Mouse (Mus musculus) layer of hippocampus, adult 9-10 months (tissue): ENCODE measurements at regions not wholly inside any gene's neighbourhood (a gene's known extent, or its start where the extent isn't known, plus 50 kb on each side); places are given as distances from the start of the nearest gene placed in this dataset.
"Not testable (repeated sequence)": the region's sequence is repeated elsewhere in the genome, so short reads cannot be mapped to it uniquely, and the experiment has no call there.

Source experiments
- DNase-seq: peaks from one replicate; pipeline ENCODE4 v3.0.0; 2022; ENCODE audit warnings: low spot score

GRCm38 (mm10) chr3:38320998-38321397 is 163.6 kb downstream of the Ankrd50 start:
- no peak for DNase-seq

DNA sequence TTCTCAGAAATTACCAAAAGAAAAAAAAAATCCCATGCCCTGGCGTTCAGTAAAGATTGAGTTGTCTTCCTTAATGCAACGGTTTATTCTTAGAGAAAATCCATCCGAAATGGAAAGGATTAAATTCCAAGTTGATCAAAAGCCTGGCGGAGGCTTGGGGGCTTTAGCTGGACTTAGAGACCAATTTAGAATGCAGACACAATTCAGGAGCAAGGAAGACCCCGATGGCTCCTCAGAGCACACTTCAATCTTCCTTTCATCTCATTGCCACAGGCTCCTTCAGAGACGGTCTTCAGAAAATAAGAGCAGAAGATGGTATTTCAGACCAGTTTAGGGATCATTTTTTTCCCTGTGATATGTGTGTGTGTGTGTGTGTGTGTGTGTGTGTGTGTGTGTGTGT is 171.8 kb downstream of the Ankrd50 start:
- no peak for DNase-seq

GRCm38 (mm10) chr3:38312121-38312520 is 172.5 kb downstream of the Ankrd50 start:
- no peak for DNase-seq

- no peak for DNase-seq
Measured at GRCm38 (mm10) chr3:38299898-38300751, 184.5 kb downstream of the Ankrd50 start.

DNA sequence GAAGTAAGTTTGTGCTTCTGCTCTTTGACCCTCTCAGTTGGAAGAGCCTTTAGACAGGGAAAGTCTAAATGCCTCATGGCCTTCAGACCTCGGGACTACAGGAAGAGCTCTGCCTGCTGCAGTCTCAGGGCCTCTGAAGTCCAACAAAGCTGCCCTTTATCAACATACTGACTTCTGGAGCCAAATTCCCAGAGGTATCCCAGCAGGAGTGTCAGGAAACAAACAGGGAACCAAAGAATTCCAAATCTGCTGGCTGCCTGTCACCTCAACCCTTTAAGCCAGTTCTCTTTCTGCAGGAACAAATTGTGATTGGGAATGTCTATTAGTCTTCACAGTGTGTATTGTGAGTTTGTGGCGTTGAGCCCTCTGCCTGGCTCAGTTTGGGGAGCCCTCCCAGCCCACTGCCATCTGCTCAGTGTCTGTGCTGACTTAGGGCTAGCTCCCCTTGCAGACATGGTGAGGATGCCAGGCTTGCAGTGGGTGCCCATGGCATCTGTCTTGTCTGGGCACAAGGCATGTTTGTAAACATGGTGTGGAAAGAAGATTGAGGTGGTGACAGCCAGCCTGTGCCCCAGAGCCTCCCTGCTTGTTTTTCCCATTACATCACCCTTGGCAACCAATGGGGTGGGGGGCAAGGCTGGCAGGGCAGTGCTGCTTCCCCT is 185.3 kb downstream of the Ankrd50 start:
- peak; percentile 5 for DNase-seq

GRCm38 (mm10) chr3:38297499-38297898 is 187.1 kb downstream of the Ankrd50 start:
- DNase-seq, result no peak

DNA sequence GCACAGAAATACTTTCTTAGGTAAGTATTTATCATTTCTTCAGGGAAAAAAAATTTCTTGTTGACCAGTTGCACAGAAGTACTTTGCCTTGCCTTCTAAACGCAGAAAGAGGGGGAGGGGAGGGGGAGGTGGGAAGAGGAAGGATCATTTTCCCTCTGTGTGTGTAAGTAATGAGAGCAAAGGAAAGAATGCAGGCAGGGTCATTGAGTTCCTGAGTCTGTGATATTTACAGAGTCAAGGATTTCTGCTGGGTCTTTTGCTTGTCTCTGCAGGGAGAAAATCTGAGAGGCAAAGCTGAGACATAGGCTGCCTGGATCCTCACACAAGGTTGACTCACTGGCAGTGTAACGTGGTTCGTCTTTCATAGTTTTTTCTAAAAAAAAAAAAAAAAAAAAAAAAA is 195.6 kb downstream of the Ankrd50 start:
- DNase-seq, result no peak

GRCm38 (mm10) chr3:38283687-38284124 is 200.9 kb downstream of the Ankrd50 start:
- DNase-seq, result no peak

DNA sequence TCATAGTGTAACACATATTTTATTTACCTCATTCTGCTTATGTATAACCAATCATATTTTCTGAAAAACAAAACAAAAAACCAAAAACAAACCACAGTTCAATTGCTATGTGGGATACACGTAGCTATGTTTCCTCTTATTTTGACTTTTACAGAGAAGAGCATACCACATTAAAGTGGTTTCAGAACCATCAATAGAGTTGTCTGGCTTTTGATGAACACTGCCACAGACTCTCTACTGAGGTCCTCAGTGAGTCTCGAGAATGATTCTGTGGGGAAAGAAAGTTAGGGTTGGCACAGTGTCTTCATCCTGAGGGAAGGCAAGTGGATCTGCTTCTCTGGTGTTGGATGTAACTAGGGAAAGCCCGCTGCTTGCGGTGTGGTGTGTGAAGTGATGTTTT is 201.8 kb downstream of the Ankrd50 start:
- no peak for DNase-seq

GRCm38 (mm10) chr3:38281683-38282082 is 203.0 kb downstream of the Ankrd50 start:
- DNase-seq, result no peak

GRCm38 (mm10) chr3:38280876-38281275 is 203.8 kb downstream of the Ankrd50 start:
- no peak for DNase-seq

GRCm38 (mm10) chr3:38280105-38280504 is 204.5 kb downstream of the Ankrd50 start:
- DNase-seq, result no peak

- no peak for DNase-seq
Measured at GRCm38 (mm10) chr3:38276948-38277504, 207.6 kb downstream of the Ankrd50 start.

GRCm38 (mm10) chr3:38275321-38275720 is 209.3 kb downstream of the Ankrd50 start:
- DNase-seq, result no peak

- no peak for DNase-seq
Measured at GRCm38 (mm10) chr3:38270742-38271141, 213.9 kb downstream of the Ankrd50 start.

GRCm38 (mm10) chr3:38268226-38268625 is 216.4 kb downstream of the Ankrd50 start:
- DNase-seq, result no peak

DNA sequence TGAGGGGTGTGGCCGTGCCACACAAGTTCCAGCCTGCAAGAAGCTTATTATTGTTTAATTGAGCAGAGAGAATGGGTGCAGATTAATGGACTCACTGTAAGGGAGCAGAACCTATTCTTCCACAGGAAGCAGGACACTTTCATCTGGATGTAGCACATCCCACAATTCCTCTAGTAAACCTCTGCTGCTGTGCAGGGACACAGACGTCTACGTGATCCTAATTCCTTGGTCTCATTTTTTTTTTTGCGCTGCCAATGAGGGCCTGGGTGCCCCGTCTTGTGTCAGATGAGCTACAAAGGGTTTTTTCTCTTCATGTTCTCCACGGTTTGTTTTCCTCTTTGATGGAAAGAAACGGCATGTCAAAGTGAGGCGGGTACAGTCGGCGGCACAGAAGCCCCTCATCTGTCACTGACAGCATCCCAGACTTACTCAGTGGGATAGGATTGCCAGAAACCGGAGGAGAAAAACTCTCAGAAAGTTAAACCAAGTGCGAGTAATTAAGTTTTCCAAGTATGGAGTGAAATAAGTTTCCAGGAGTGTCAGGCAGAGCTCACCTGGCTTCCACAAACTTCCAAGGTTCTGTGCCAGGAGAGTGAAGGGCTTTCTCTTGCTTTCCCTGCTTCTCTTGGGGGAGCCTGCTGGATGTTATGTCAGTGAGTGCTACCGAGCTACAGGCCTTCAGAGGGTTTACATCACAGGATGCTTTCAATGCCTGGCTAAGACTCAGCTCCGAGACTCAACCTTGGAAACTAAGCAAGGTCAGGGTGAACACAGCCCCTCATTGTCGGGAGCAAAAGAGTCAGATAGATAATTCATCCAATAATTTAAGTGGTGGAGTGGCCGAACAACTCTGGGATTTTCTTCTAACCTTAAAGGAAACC is 221.1 kb downstream of the Ankrd50 start:
- DNase-seq, result no peak

GRCm38 (mm10) chr3:38261326-38262075 is 223.1 kb downstream of the Ankrd50 start:
- DNase-seq, result no peak

DNA sequence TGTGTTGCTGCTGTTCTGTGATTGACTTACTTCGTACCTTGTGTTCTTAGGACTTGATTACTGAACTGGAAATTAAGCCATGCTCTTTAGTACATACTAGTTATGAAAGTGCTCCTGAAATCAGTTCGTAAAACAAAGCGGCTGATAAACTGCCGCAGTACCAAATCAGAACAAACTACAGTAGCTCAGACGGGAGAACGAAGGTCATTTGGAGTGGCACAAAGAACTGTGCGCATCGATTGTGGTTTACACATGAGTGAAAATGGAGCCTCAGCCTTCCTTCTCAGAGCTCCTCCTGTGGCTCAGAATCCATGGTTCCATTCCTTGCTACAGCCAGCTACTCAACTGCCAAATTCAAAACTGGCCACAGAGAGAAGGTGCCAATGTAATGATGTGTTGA is 225.4 kb downstream of the Ankrd50 start:
- DNase-seq, result not testable (repeated sequence)

DNA sequence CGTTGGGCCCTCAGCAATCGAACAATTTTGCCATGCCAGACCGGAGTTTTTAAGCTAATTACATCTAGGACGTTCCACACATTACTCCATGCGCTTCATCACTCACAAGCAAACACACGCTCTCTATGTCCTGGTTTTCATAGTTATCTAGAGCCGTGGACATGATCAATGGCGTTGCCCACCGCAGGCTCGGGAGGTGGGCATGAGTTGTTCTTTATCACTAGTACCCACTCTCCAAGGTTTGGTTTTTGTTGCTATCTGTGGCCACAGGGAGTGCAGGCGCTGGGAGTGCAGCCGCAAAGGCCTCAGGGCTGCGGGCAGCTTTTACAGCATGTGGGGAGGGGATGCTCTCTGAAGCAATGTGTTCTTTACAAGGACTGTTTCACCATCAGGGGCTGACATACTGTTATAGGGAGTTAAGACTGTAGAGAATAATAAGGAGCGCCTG is 226.8 kb downstream of the Ankrd50 start:
- DNase-seq, result no peak
